Mouse (Mus musculus): Measurements from ENCODE around the gene Prap1.
A peak's percentile ranks its signal among the peaks of the same experiment; 100 is the strongest.

The Prap1 gene

DNA sequence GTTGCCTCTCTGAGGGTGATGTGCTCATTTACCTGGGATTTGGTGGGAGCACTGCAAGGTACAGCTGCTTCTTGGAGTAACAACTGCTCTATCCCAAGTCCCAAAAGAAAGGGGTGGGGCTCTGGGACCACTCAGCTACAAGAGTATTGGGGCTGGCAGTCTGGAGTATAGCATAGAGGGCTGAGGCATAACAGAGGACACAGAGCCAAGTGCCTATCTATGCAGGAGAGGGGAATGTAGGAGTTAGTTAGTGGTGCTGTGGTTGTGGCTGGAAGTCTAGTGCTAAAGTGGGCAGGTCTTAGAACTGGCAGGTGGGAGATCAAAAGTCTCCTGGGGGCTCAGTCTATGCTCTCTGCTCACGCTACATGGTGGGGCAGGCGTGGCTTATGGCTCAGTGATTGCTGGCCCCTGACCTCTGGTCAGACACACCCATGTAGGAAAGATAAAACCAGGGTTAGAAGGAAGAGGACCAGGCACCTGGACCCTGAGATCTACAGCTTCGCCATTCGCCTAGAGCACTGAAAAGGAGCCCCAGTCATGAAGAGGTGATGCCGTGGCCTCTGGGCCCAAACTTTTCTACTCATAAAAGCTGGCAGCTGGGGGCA lies at the start of gene Prap1:
Gene Prap1 (plus strand): TSS at position 472 of the 605 bp plus-strand sequence.
- Histone ChIP-seq H3K4me1 (replicated peaks; ENCODE audit: low read depth, low read length) (peaks cover 3% of the 10 kb centered on the region; the same call in 1 of the 2 replicates), H3K9me3 (ENCODE audit: low read length) (no peaks in the 10 kb centered on the region), H3K36me3 (ENCODE audit: insufficient read depth, low read length) (no peaks in the 10 kb centered on the region), H3K27me3 (ENCODE audit: insufficient read depth, low read length) (peaks cover 12% of the 10 kb centered on the region; the same call in 1 of the 2 replicates), H3K4me3 (replicated peaks; ENCODE audit: low read length) (no peak within 1 kb of the TSS)
- no peak for TF ChIP-seq NANOG (IDR thresholded peaks at IDR 0.05; ENCODE audit: borderline replicate concordance, low read length)
- no peak for TF ChIP-seq POU5F1 (IDR thresholded peaks at IDR 0.05; ENCODE audit: borderline replicate concordance, low read length)
- TF ChIP-seq CTCF (conservative IDR thresholded peaks at IDR 0.05; ENCODE audit: low read length), result no peak

DNA sequence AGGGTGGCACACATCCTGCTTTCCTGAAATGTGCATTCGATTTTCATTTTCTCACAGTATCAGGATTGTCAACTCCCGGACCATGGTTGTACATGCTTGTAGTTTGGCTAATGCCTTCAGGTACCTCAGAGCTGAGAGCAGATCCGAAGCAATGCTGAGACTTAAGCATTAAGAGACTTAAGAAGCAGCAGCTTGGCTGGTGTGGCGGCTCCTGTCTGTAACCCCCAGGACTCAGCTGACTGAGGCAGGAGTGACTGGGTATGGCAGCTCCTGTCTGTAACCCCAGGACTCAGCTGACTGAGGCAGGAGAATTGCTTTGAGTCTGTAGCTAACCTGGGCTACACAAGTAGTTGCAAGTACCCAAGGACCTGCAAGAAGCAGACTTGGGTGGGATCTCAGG lies 47.6 kb upstream of the Prap1 start:
- Histone ChIP-seq H3K4me3 (replicated peaks; ENCODE audit: low read length) (no peak overlapping the region), H3K36me3 (ENCODE audit: insufficient read depth, low read length) (peaks cover 9% of the 10 kb centered on the region), H3K27me3 (ENCODE audit: insufficient read depth, low read length) (peaks cover 73% of the 10 kb centered on the region), H3K4me1 (replicated peaks; ENCODE audit: low read depth, low read length) (peaks cover 29% of the 10 kb centered on the region), H3K9me3 (ENCODE audit: low read length) (no peaks in the 10 kb centered on the region)
- TF ChIP-seq NANOG (IDR thresholded peaks at IDR 0.05; ENCODE audit: borderline replicate concordance, low read length) (no peak), CTCF (conservative IDR thresholded peaks at IDR 0.05; ENCODE audit: low read length) (no peak), POU5F1 (IDR thresholded peaks at IDR 0.05; ENCODE audit: borderline replicate concordance, low read length) (no peak)

DNA sequence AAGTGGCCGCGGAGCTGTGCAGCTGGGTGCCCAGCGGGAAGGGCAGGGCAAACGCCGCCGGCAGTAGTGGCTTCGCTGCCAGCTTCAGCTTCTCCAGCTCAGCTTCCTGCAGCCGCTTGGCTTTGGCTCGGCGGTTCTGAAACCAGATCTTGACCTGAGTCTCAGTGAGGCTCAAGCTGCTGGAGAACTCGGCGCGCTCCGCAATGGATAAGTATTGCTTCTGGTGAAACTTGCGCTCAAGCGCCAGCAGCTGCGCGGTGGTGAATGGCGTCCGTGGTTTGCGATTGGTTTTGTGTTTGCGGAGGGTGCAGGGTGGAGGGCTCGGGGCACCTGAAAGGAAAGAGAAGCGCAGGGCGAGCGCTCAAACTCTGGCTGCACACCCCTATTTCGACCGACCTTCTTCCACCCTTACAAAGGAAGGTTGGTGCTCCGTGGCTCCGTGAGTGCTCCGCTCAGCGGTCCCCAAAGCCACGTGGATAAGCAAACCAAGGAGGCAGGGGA lies 45.3 kb upstream of the Prap1 start:
- TF ChIP-seq CTCF (conservative IDR thresholded peaks at IDR 0.05; ENCODE audit: low read length) (no peak), NANOG (IDR thresholded peaks at IDR 0.05; ENCODE audit: borderline replicate concordance, low read length) (no peak), POU5F1 (IDR thresholded peaks at IDR 0.05; ENCODE audit: borderline replicate concordance, low read length) (no peak)
- Histone ChIP-seq H3K27me3 (ENCODE audit: insufficient read depth, low read length) (peaks cover 96% of the 10 kb centered on the region), H3K36me3 (ENCODE audit: insufficient read depth, low read length) (no peaks in the 10 kb centered on the region), H3K4me1 (replicated peaks; ENCODE audit: low read depth, low read length) (peaks cover 23% of the 10 kb centered on the region), H3K9me3 (ENCODE audit: low read length) (no peaks in the 10 kb centered on the region), H3K4me3 (replicated peaks; ENCODE audit: low read length) (peak overlapping the region; percentile 80)

DNA sequence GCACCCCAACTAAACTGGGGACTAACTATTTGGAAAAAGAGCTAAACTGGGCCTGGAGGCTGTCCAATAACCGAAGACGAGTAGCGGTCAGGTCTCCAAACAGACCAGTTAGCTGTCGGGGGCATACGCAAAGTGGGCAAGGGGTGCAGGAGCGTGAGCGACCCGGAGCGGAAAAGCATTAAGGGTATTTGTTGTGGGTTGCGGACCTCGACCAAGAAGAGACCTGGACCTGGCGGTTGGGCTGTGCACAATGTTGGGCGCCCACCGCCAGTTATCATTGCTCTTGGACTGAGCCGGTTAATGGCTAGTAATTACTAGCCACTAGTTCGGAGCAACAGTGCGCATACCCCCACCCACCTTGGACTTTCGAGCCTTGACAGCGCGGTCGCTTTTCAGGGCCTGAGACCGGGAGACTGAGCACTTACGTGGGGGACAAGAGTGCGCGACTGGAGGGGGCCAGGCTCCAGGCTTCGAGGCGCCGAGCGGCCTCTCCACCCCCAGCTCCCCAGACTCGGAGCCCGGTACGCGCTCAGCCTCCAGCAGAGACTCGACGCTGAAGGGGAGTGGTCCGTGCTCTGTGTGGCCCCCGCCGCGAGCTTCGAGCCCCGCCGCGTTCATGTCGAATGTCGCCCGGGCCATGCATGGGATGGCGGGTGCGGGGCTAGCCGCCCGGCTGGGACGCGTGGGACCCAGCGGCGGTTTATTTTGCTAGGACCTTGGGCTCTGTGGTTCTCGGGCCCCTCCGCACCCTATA lies 44.7 kb upstream of the Prap1 start, which contains the start of gene Msx3:
Gene Msx3 (minus strand): TSS at position 729 of the 754 bp plus-strand sequence.
- Histone ChIP-seq H3K36me3 (ENCODE audit: insufficient read depth, low read length) (no peaks in the 10 kb centered on the region), H3K4me3 (replicated peaks; ENCODE audit: low read length) (peak within 1 kb of the TSS; percentile 80), H3K4me1 (replicated peaks; ENCODE audit: low read depth, low read length) (peaks cover 23% of the 10 kb centered on the region), H3K9me3 (ENCODE audit: low read length) (no peaks in the 10 kb centered on the region), H3K27me3 (ENCODE audit: insufficient read depth, low read length) (peaks cover 98% of the 10 kb centered on the region)
- TF ChIP-seq NANOG (IDR thresholded peaks at IDR 0.05; ENCODE audit: borderline replicate concordance, low read length) (no peak), POU5F1 (IDR thresholded peaks at IDR 0.05; ENCODE audit: borderline replicate concordance, low read length) (no peak), CTCF (conservative IDR thresholded peaks at IDR 0.05; ENCODE audit: low read length) (no peak)

DNA sequence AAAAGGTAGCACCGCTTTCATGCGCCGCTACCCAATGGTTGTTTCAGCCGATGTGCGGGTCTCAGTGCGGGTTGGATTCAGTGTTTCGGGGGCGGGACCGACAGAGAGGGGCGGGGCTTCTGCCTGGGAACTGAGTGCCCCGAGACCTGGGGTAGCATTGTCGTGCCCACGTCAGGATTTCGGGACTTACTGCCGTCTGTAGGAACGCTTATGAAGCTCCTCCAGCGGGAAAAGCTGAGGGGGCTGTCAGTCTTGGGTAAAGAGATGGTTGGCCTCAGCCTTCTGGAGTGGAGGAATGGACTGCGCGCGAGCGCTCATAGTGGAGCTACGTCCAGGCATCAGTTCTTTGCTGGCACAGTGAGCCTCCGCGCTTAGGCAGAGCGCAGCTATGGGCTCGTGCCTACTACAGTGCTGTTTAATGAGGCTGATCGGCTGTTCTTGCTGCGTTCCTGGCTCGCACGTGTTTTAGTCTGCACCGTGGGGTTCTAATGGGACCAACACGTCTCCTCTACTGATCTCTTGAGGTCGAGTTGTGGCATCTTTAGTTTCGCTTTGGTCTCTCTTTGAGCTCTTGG lies 44.0 kb upstream of the Prap1 start:
- peak overlapping the region; percentile 80 for H3K4me3 ChIP-seq (replicated peaks; ENCODE audit: low read length)
- TF ChIP-seq CTCF (conservative IDR thresholded peaks at IDR 0.05; ENCODE audit: low read length), result no peak
- no peak for TF ChIP-seq POU5F1 (IDR thresholded peaks at IDR 0.05; ENCODE audit: borderline replicate concordance, low read length)
- no peak for TF ChIP-seq NANOG (IDR thresholded peaks at IDR 0.05; ENCODE audit: borderline replicate concordance, low read length)
- peaks cover 98% of the 10 kb centered on the region for H3K27me3 ChIP-seq (ENCODE audit: insufficient read depth, low read length)
- H3K4me1 ChIP-seq (replicated peaks; ENCODE audit: low read depth, low read length), result peaks cover 23% of the 10 kb centered on the region
- H3K36me3 ChIP-seq (ENCODE audit: insufficient read depth, low read length), result no peaks in the 10 kb centered on the region
- no peaks in the 10 kb centered on the region for H3K9me3 ChIP-seq (ENCODE audit: low read length)

DNA sequence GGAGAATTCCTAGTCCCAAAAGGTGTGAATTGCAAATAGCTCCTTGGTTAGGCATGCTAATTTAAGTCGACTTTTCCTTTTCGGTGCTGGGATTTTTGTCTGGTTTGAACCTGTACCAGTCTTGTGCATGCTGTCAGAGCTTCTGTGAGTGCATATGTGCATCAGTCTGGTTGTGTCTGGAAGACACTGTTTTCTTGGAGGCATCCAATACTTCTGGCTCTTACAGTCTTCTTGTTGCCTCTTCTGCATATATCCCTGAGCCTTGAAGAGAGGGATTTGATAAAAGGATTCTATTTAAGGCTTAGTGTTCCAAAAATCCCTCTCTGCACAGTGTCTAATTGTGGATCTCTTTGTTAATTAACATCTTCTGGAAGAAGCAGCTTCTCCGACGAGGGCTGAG lies 39.1 kb upstream of the Prap1 start:
- H3K36me3 ChIP-seq (ENCODE audit: insufficient read depth, low read length), result no peaks in the 10 kb centered on the region
- TF ChIP-seq CTCF (conservative IDR thresholded peaks at IDR 0.05; ENCODE audit: low read length) (no peak), NANOG (IDR thresholded peaks at IDR 0.05; ENCODE audit: borderline replicate concordance, low read length) (no peak), POU5F1 (IDR thresholded peaks at IDR 0.05; ENCODE audit: borderline replicate concordance, low read length) (no peak)
- peaks cover 96% of the 10 kb centered on the region for H3K27me3 ChIP-seq (ENCODE audit: insufficient read depth, low read length)
- peaks cover 38% of the 10 kb centered on the region for H3K4me1 ChIP-seq (replicated peaks; ENCODE audit: low read depth, low read length)
- 0 out of 2 replicates have a peak, but pooled peaks cover 5% of the 10 kb centered on the region for H3K9me3 ChIP-seq (ENCODE audit: low read length)
- H3K4me3 ChIP-seq (replicated peaks; ENCODE audit: low read length), result no peak overlapping the region

DNA sequence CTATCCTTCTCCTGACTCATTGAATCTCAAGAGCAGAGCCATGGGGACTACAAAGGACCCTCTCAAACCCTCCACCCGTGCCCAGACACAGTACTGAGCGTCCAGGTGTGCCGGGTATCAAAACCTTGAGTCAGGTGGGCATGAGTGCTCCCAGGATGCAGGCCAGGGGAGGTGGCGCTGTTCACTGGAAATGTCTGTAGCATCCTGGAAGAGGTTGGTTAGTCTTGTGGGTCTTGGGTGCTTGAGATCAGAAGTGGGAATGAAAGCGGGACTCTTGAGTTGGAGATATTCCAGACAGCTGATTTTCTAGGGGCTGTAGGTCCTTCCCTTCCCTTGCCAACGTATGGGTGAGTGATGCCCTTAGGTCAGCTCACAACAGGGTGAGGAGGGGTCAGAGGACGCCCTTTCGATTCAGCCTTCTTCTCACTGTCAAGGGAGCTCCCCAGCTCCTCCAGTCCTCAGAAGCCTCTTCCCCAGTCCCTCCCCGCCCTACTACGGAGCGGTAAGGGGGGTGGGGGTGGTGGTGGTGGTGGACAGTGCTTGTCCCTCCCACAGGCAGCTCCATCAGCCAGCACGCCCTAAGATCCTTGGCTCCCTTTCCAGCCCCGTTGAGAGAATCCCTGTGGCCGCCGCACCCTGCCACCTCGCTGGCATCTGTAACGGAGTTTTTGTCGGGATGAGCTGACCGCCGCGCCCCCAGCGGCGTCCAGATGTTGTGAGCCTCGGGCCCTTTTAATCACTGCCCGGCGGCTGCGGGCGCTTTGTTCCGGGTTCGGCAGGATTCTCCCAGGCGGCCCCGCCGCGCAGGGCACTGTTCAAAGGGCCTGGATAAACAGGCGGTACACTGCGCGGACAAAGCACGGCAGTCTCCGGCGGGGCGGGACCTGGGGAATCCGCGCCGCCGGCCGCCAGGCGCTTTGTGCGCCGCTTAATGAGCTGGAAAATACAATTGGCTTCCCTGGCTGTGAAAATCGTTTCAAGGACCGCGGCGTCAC lies 35.5 kb upstream of the Prap1 start:
- peak overlapping the region; percentile 73 for H3K4me3 ChIP-seq (replicated peaks; ENCODE audit: low read length)
- H3K27me3 ChIP-seq (ENCODE audit: insufficient read depth, low read length), result peaks cover 96% of the 10 kb centered on the region
- H3K36me3 ChIP-seq (ENCODE audit: insufficient read depth, low read length), result no peaks in the 10 kb centered on the region
- peaks cover 65% of the 10 kb centered on the region for H3K4me1 ChIP-seq (replicated peaks; ENCODE audit: low read depth, low read length)
- 0 out of 2 replicates have a peak, but pooled peaks cover 5% of the 10 kb centered on the region for H3K9me3 ChIP-seq (ENCODE audit: low read length)
- no peak for TF ChIP-seq NANOG (IDR thresholded peaks at IDR 0.05; ENCODE audit: borderline replicate concordance, low read length)
- no peak for TF ChIP-seq POU5F1 (IDR thresholded peaks at IDR 0.05; ENCODE audit: borderline replicate concordance, low read length)
- no peak for TF ChIP-seq CTCF (conservative IDR thresholded peaks at IDR 0.05; ENCODE audit: low read length)
